Mouse (Mus musculus): ENCODE measurements around the gene Ddhd1. TPM values are rescaled to one million over a fixed set of nuclear protein-coding genes. Genes with fewer than 3 reads are reported as not detected.

Gene Ddhd1
- polyA plus RNA-seq, 1 experiment from 2014 or later, result 5.6 TPM

- H3K36me3 ChIP-seq, result no peaks in the 10 kb centered on the region
- no peak for DNase-seq (ENCODE audit: low spot score)
- no peak overlapping the region for H3K4me3 ChIP-seq
- no peaks in the 10 kb centered on the region for H3K27me3 ChIP-seq (ENCODE audit: low read depth, poor library complexity, severe bottlenecking)
- H3K9me3 ChIP-seq (replicated peaks), result no peaks in the 10 kb centered on the region
- 89% methylated on average over 1 of the region's 1 CpGs for WGBS
- no peak overlapping the region for H3K27ac ChIP-seq (replicated peaks)
- peaks cover 25% of the 10 kb centered on the region for H3K4me1 ChIP-seq
These were observed 2.4 kb upstream of the Ddhd1 start for GRCm38 (mm10) chr14:45660315-45660714.

DNA sequence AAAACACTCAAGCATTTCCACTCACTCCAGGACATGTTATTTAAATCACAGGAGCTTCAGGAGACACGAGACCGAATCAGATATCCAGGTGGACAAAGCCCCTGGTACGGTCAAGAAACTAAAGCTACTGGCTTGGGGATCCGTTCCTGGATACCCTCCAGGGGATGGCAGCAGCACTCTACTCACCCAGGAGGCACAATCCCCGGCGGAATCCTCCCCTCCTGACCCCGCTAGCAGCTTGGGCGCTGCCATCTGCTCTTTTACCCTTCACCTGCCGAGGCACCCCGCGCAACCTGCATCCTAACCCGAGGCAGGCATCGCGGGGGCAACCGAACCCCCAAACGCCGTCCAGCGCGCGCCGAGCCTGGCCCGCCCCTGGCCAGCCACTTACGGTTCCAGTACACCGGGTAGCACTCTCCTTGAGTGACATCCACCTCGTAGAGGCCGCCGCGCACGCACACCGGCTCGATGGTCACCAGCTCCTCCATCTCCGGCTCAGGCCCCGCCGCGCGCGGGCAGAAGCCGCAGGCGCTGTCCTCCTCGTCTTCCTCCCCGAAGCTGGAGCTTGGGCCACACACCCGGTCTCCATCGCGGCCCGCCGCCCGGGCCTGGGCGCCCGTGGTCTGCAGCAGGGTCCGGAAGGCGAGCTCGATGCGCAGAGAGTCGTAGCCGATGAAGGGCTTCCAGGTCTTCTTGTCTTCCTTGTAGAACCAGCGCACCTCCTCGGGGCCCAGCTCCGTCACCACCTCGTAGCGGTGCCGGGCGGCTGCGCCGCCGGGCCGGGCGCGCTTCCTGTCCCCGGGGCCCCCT, 907 bp downstream of the Ddhd1 start:
- Histone ChIP-seq H3K4me3 (peak overlapping the region; percentile 67), H3K9me3 (replicated peaks) (no peaks in the 10 kb centered on the region), H3K27me3 (ENCODE audit: low read depth, poor library complexity, severe bottlenecking) (no peaks in the 10 kb centered on the region), H3K27ac (replicated peaks) (peak overlapping the region; percentile 92), H3K4me1 (peaks cover 30% of the 10 kb centered on the region), H3K36me3 (no peaks in the 10 kb centered on the region)
- peak; percentile 79 for DNase-seq (ENCODE audit: low spot score)
- WGBS, result under 1% methylated on average over 69 of the region's 69 CpGs

- H3K4me3 ChIP-seq, result 0 out of 2 replicates have a peak overlapping the region, but pooled peaks have one; percentile 7
- H3K27me3 ChIP-seq (ENCODE audit: low read depth, poor library complexity, severe bottlenecking), result no peaks in the 10 kb centered on the region
- H3K36me3 ChIP-seq, result no peaks in the 10 kb centered on the region
- no peak overlapping the region for H3K27ac ChIP-seq (replicated peaks)
- 86% methylated on average over 13 of the region's 13 CpGs for WGBS
- peaks cover 30% of the 10 kb centered on the region for H3K4me1 ChIP-seq
- H3K9me3 ChIP-seq (replicated peaks), result no peaks in the 10 kb centered on the region
- no peak for DNase-seq (ENCODE audit: low spot score)
These were observed 3.0 kb downstream of the Ddhd1 start for GRCm38 (mm10) chr14:45654876-45655416.

- no peaks in the 10 kb centered on the region for H3K9me3 ChIP-seq (replicated peaks)
- H3K4me3 ChIP-seq, result no peak overlapping the region
- 92% methylated on average over 2 of the region's 2 CpGs for WGBS
- no peaks in the 10 kb centered on the region for H3K36me3 ChIP-seq
- H3K4me1 ChIP-seq, result peaks cover 38% of the 10 kb centered on the region
- no peak overlapping the region for H3K27ac ChIP-seq (replicated peaks)
- DNase-seq (ENCODE audit: low spot score), result no peak
- no peaks in the 10 kb centered on the region for H3K27me3 ChIP-seq (ENCODE audit: low read depth, poor library complexity, severe bottlenecking)
These were observed 4.2 kb downstream of the Ddhd1 start for GRCm38 (mm10) chr14:45653756-45654155.

GRCm38 (mm10) chr14:45648999-45649818, 8.7 kb downstream of the Ddhd1 start:
- no peak for DNase-seq (ENCODE audit: low spot score)
- no peaks in the 10 kb centered on the region for H3K36me3 ChIP-seq
- no peak overlapping the region for H3K4me3 ChIP-seq
- H3K4me1 ChIP-seq, result peaks cover 21% of the 10 kb centered on the region
- no peaks in the 10 kb centered on the region for H3K9me3 ChIP-seq (replicated peaks)
- WGBS, result 47% methylated on average over 11 of the region's 11 CpGs
- H3K27ac ChIP-seq (replicated peaks), result 0 out of 2 replicates have a peak overlapping the region, but pooled peaks have one; percentile 2
- H3K27me3 ChIP-seq (ENCODE audit: low read depth, poor library complexity, severe bottlenecking), result no peaks in the 10 kb centered on the region

DNA sequence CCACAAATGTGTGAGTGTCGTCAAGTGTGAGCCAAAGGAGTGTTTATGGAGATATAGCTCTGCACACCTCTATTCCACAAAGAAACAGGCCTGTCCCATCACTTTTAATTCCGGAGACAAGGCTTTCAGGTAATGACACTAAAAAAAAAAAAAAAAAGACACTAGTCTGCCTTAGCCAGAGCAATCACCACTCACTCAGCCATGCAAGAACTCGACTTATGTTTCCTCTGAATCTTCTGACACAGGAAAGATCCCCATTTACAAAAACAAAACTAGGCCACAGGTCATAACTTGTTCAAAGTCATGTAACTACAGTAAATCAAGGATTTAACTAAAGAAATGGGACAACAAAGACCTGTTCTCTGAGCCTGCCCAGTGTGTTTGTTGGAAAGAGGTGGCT, 9.8 kb downstream of the Ddhd1 start:
- Histone ChIP-seq H3K27ac (replicated peaks) (no peak overlapping the region), H3K4me3 (no peak overlapping the region), H3K27me3 (ENCODE audit: low read depth, poor library complexity, severe bottlenecking) (no peaks in the 10 kb centered on the region), H3K9me3 (replicated peaks) (no peaks in the 10 kb centered on the region), H3K4me1 (peaks cover 32% of the 10 kb centered on the region), H3K36me3 (no peaks in the 10 kb centered on the region)
- 88% methylated on average over 3 of the region's 3 CpGs for WGBS
- DNase-seq (ENCODE audit: low spot score), result no peak

DNA sequence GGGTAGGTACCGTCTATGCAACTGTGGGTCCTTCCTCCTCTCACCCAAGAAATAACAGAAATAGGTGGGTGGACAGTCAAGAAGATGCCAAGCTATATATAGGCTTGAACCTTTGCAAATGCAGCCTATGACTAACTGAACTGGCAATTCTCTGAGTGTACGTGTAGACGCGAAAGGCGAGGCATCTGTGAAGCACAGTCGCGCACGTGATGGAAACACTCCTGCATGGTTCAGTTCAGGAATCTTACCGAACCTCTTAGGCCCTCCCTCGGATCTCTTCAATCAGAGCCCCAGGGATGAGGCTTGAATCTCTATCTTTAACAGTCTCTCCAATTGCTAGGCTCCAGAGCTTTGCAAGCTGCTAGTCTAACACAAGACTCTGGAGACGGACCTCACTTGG, 10.3 kb downstream of the Ddhd1 start:
- Histone ChIP-seq H3K9me3 (replicated peaks) (no peaks in the 10 kb centered on the region), H3K27ac (replicated peaks) (no peak overlapping the region), H3K27me3 (ENCODE audit: low read depth, poor library complexity, severe bottlenecking) (no peaks in the 10 kb centered on the region), H3K4me1 (peaks cover 37% of the 10 kb centered on the region), H3K36me3 (no peaks in the 10 kb centered on the region), H3K4me3 (no peak overlapping the region)
- 95% methylated on average over 11 of the region's 11 CpGs for WGBS
- DNase-seq (ENCODE audit: low spot score), result no peak

DNA sequence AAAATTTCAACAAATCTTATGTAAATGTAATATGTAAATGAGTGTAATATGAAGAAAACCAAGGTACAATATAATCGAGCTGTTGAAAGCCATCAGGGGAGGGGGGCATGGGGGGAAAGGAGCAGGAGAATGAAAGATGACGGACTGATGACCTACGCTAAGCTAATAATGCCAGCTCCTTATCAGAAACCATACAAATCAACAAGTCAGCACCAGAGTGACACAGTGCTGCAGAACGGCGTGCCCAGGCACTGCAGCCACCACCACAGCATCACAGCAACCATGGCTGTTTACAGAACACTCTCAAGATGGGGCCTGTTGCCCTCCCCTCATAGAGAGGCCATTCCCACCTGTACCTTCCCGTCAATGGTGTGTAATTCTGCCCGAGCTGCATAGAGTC, 10.8 kb downstream of the Ddhd1 start:
- DNase-seq (ENCODE audit: low spot score), result no peak
- WGBS, result 86% methylated on average over 7 of the region's 7 CpGs
- no peak overlapping the region for H3K4me3 ChIP-seq
- peaks cover 41% of the 10 kb centered on the region for H3K4me1 ChIP-seq
- H3K9me3 ChIP-seq (replicated peaks), result no peaks in the 10 kb centered on the region
- H3K27me3 ChIP-seq (ENCODE audit: low read depth, poor library complexity, severe bottlenecking), result no peaks in the 10 kb centered on the region
- no peaks in the 10 kb centered on the region for H3K36me3 ChIP-seq
- no peak overlapping the region for H3K27ac ChIP-seq (replicated peaks)

- no peaks in the 10 kb centered on the region for H3K36me3 ChIP-seq
These were observed 13.2 kb downstream of the Ddhd1 start for GRCm38 (mm10) chr14:45644786-45645185.

DNA sequence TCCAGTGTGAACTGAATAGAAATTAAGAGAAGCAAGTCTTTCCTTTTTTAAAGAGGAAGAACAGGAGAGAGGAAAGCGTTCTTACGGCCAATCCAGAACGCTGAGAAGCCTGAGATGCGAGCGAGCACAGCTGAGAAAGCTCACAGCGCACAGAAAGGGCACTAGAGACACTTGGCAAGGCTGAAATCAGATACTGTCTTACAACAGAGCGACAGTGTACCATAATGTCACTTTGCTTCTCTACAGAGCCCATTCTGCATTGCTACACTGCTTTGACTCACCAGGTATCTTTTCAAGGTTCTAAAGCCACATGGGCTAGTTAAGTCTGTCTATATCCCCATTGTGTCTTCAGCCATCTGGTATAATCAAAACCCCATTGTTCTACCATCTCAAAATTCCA, 13.7 kb downstream of the Ddhd1 start:
- WGBS, result 47% methylated on average over 7 of the region's 7 CpGs
- Histone ChIP-seq H3K27me3 (ENCODE audit: low read depth, poor library complexity, severe bottlenecking) (no peaks in the 10 kb centered on the region), H3K27ac (replicated peaks) (peak overlapping the region; percentile 38; the same call in 1 of the 2 replicates), H3K4me3 (no peak overlapping the region), H3K4me1 (peaks cover 51% of the 10 kb centered on the region), H3K36me3 (no peaks in the 10 kb centered on the region), H3K9me3 (replicated peaks) (no peaks in the 10 kb centered on the region)
- no peak for DNase-seq (ENCODE audit: low spot score)

More at GRCm38 (mm10) chr14:45644786-45645185, 13.2 kb downstream of the Ddhd1 start:
- Histone ChIP-seq H3K4me1 (peaks cover 54% of the 10 kb centered on the region), H3K9me3 (replicated peaks) (no peaks in the 10 kb centered on the region), H3K27me3 (ENCODE audit: low read depth, poor library complexity, severe bottlenecking) (no peaks in the 10 kb centered on the region), H3K4me3 (no peak overlapping the region), H3K27ac (replicated peaks) (0 out of 2 replicates have a peak overlapping the region, but pooled peaks have one; percentile 17)
- WGBS, result 40% methylated on average over 1 of the region's 1 CpGs
- no peak for DNase-seq (ENCODE audit: low spot score)

DNA sequence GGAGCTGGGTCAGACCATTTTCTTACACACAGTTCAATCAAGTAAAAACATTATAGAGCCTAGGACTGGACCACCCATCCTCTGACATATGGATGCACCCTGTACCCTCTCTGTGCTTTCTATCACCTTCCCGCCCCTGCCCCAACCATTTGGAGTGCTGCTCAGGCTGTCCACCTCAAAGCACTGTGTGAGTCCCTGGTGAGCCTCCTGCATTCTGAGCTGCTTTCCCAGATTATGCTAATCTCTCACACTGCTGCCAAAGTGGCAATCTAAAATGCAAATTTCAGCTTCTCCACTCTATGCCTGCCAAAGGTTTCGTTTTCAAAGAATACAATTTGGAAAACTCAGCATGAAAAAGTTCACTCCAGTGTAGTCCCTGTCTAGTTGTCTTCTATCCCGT, 14.5 kb downstream of the Ddhd1 start:
- H3K27ac ChIP-seq (replicated peaks), result peak overlapping the region; percentile 38; the same call in 1 of the 2 replicates
- no peak for DNase-seq (ENCODE audit: low spot score)
- peaks cover 45% of the 10 kb centered on the region for H3K4me1 ChIP-seq
- H3K36me3 ChIP-seq, result no peaks in the 10 kb centered on the region
- WGBS, result 23% methylated on average over 3 of the region's 3 CpGs
- H3K27me3 ChIP-seq (ENCODE audit: low read depth, poor library complexity, severe bottlenecking), result no peaks in the 10 kb centered on the region
- H3K9me3 ChIP-seq (replicated peaks), result no peaks in the 10 kb centered on the region
- H3K4me3 ChIP-seq, result no peak overlapping the region

- H3K4me1 ChIP-seq, result peaks cover 45% of the 10 kb centered on the region
- H3K9me3 ChIP-seq (replicated peaks), result no peaks in the 10 kb centered on the region
- H3K36me3 ChIP-seq, result no peaks in the 10 kb centered on the region
- no peaks in the 10 kb centered on the region for H3K27me3 ChIP-seq (ENCODE audit: low read depth, poor library complexity, severe bottlenecking)
- WGBS, result 81% methylated on average over 5 of the region's 5 CpGs
- no peak overlapping the region for H3K27ac ChIP-seq (replicated peaks)
- no peak for DNase-seq (ENCODE audit: low spot score)
- H3K4me3 ChIP-seq, result no peak overlapping the region
These were observed 15.1 kb downstream of the Ddhd1 start for GRCm38 (mm10) chr14:45642795-45643194.

Data from midbrain, embryonic 10.5 days (tissue).